Mouse (Mus musculus) heart, adult 2 months (tissue): ENCODE results near the gene Cryab. TPM values are rescaled to one million over a fixed set of nuclear protein-coding genes. Genes with fewer than 3 reads are reported as not detected.

Experiments
- DNase-seq, 2 experiments: peaks; one replicate each; pipeline ENCODE4 v3.0.0; 2021
- H3K27ac ChIP-seq: fragments of 200-600 bp; 2 replicates; pipeline ENCODE4 v1.8.1; 2022
- H3K27me3 ChIP-seq: fragments of 200-500 bp; 2 replicates; pipeline ENCODE4 v1.6.1; 2012; ENCODE audit warnings: mild to moderate bottlenecking, low read length, inconsistent platforms, mixed read lengths; ENCODE audit not compliant: control insufficient read depth, insufficient read depth
- H3K36me3 ChIP-seq: fragments of 200-500 bp; 2 replicates; pipeline ENCODE4 v1.6.1; 2012; ENCODE audit warnings: low read length, inconsistent platforms; ENCODE audit not compliant: control insufficient read depth, insufficient read depth
- H3K4me1 ChIP-seq: fragments of 200-500 bp; 2 replicates; pipeline ENCODE4 v1.6.1; 2011; ENCODE audit warnings: low read length; ENCODE audit not compliant: control insufficient read depth, insufficient read depth
- H3K4me3 ChIP-seq: fragments of 200-600 bp; 2 replicates; pipeline ENCODE4 v1.8.1; 2022
- H3K79me2 ChIP-seq: fragments of 200-500 bp; replicated peaks from 2 replicates; pipeline ENCODE4 v1.6.1; 2012; ENCODE audit warnings: mild to moderate bottlenecking, inconsistent platforms, low read length, moderate library complexity, mixed read lengths; ENCODE audit not compliant: control insufficient read depth, insufficient read depth
- H3K9ac ChIP-seq: fragments of 200-500 bp; 2 replicates; pipeline ENCODE4 v1.6.1; 2012; ENCODE audit warnings: low read depth, mild to moderate bottlenecking, control low read depth, inconsistent platforms, low read length, mixed read lengths
- CTCF ChIP-seq: fragments of 200-600 bp; IDR thresholded peaks from 2 replicates; pipeline ENCODE4 v1.8.1; 2022; ENCODE audit warnings: antibody characterized with exemption, mild to moderate bottlenecking, moderate library complexity
- EP300 ChIP-seq: fragments of 200-500 bp; IDR thresholded peaks from 2 replicates; pipeline ENCODE4 v1.6.1; 2011; ENCODE audit warnings: low read depth, low read length, control low read depth; ENCODE audit not compliant: insufficient read depth
- POLR2A ChIP-seq: fragments of 200-500 bp; IDR thresholded peaks from 2 replicates; pipeline ENCODE4 v1.6.1; 2011; ENCODE audit warnings: mild to moderate bottlenecking, low read depth, low read length, control low read depth; ENCODE audit not compliant: insufficient read depth
- WGBS: fragments of 180-500 bp; shearing (Covaris S2); methylation state at CpG from one replicate; pipeline ENCODE4 v1.1.7; 2018; 5-methylcytosine and 5-hydroxymethylcytosine counted together
- intact Hi-C: fragments of 180-260 bp; cut with DNase I; formaldehyde crosslinking; loops from one replicate; pipeline ENCODE4 v1.15.1; 2025
- polyA plus RNA-seq: library from polyadenylated mRNA; depleted of rRNA; stranded (reverse); fragments of >200 nt; gene quantifications from 2 replicates; pipeline ENCODE4 v1.2.3, GENCODE M21; 2012
- total RNA-seq, 2 experiments: library from RNA; stranded (reverse); gene quantifications; 2 replicates each; pipeline ENCODE4 v1.2.3; 2021

Gene Cryab
- total and polyA plus RNA-seq, 3 experiments: 2,783 to 4,349 (median 3,339) TPM

GRCm38 (mm10) chr9:50768107-50769002 is 17.2 kb downstream of the Cryab start, which contains the start of gene Fdxacb1:
Gene Fdxacb1 (plus strand): TSS chr9:50768236.
- intact Hi-C loops: loop anchor here (1.0 to 5.0 kb wide), 3 partner anchors 70 to 166 kb away; partner anchors contain the start of genes Dlat, Sdhd and Timm8b
- DNase-seq: peak; percentile 98
- H3K4me1 ChIP-seq: peaks cover 4% of the 10 kb centered on the region

GRCm38 (mm10) chr9:50770011-50770410 is 18.9 kb downstream of the Cryab start:
- Histone ChIP-seq H3K36me3 (no peaks in the 10 kb centered on the region), H3K27me3 (no peaks in the 10 kb centered on the region), H3K79me2 (no peaks in the 10 kb centered on the region), H3K4me1 (peaks cover 4% of the 10 kb centered on the region), H3K9ac (no peak overlapping the region), H3K27ac (peak overlapping the region; percentile 18; the same call in 1 of the 2 replicates), H3K4me3 (no peak overlapping the region)
- 76% methylated on average over 2 of the region's 2 CpGs for WGBS
- DNase-seq: peak in 1 of 2 experiments; percentile 45
- TF ChIP-seq EP300: 0 out of 2 replicates have a peak, but pooled peaks have one; percentile 35
- TF ChIP-seq CTCF: no peak
- intact Hi-C loops: no loop called here

More at GRCm38 (mm10) chr9:50768107-50769002, 17.2 kb downstream of the Cryab start, which contains the start of gene Fdxacb1:
- peak; percentile 73 for TF ChIP-seq EP300
- peak; percentile 97 for TF ChIP-seq CTCF
- TF ChIP-seq POLR2A: peak; percentile 37; the same call in 1 of the 2 replicates
- Histone ChIP-seq H3K9ac (peak within 1 kb of the TSS; percentile 72), H3K79me2 (no peaks in the 10 kb centered on the region), H3K36me3 (no peaks in the 10 kb centered on the region), H3K27me3 (no peaks in the 10 kb centered on the region), H3K27ac (peak within 1 kb of the TSS; percentile 93), H3K4me3 (peak within 1 kb of the TSS; percentile 72)
- 2% methylated on average over 59 of the region's 59 CpGs for WGBS

- intact Hi-C loops: no loop called here
- WGBS: 70% methylated on average over 4 of the region's 4 CpGs
- Histone ChIP-seq H3K4me1 (peaks cover 1% of the 10 kb centered on the region), H3K27ac (no peak overlapping the region), H3K9ac (no peak overlapping the region), H3K27me3 (no peaks in the 10 kb centered on the region), H3K4me3 (no peak overlapping the region), H3K79me2 (no peaks in the 10 kb centered on the region), H3K36me3 (no peaks in the 10 kb centered on the region)
- TF ChIP-seq CTCF: no peak
- no peak for TF ChIP-seq EP300
- TF ChIP-seq POLR2A: no peak
- no peak for DNase-seq
These were observed 22.9 kb downstream of the Cryab start for GRCm38 (mm10) chr9:50774026-50774462.

GRCm38 (mm10) chr9:50774991-50775612 is 24.0 kb downstream of the Cryab start, which contains the start of the genes Alg9 and 1110032A03Rik:
Gene Alg9 (plus strand): TSS chr9:50775019.
Gene 1110032A03Rik (minus strand): TSS chr9:50775520.
- under 1% methylated on average over 51 of the region's 51 CpGs for WGBS
- TF ChIP-seq EP300 (peak; percentile 69; the same call in 1 of the 2 replicates), CTCF (0 out of 2 replicates have a peak, but pooled peaks have one; percentile 3), POLR2A (no peak)
- H3K4me3 ChIP-seq: peak within 1 kb of the TSS; percentile 98

GRCm38 (mm10) chr9:50775662-50776126 is 24.6 kb downstream of the Cryab start:
- H3K27me3 ChIP-seq: no peaks in the 10 kb centered on the region
- H3K9ac ChIP-seq: peak overlapping the region; percentile 97
- H3K4me1 ChIP-seq: peaks cover 1% of the 10 kb centered on the region
- peak overlapping the region; percentile 98 for H3K4me3 ChIP-seq
- under 1% methylated on average over 30 of the region's 30 CpGs for WGBS
- DNase-seq: no peak
- no peak for TF ChIP-seq EP300
- no peaks in the 10 kb centered on the region for H3K36me3 ChIP-seq
- no peaks in the 10 kb centered on the region for H3K79me2 ChIP-seq
- H3K27ac ChIP-seq: peak overlapping the region; percentile 60
- intact Hi-C loops: no loop called here

More at GRCm38 (mm10) chr9:50774991-50775612, 24.0 kb downstream of the Cryab start, which contains the start of the genes Alg9 and 1110032A03Rik:
- no peaks in the 10 kb centered on the region for H3K27me3 ChIP-seq
- H3K27ac ChIP-seq: peak within 1 kb of the TSS; percentile 60
- H3K79me2 ChIP-seq: no peaks in the 10 kb centered on the region
- H3K4me1 ChIP-seq: peaks cover 1% of the 10 kb centered on the region
- H3K36me3 ChIP-seq: no peaks in the 10 kb centered on the region
- intact Hi-C loops: no loop called here
- DNase-seq: peak; percentile 89 to 93
- peak within 1 kb of the TSS; percentile 97 for H3K9ac ChIP-seq
